Mouse (Mus musculus): ENCODE data around the gene Asb14.
"Not testable (repeated sequence)": the region's sequence is repeated elsewhere in the genome, so short reads cannot be mapped to it uniquely, and the experiment has no call there.

Gene Asb14

DNA sequence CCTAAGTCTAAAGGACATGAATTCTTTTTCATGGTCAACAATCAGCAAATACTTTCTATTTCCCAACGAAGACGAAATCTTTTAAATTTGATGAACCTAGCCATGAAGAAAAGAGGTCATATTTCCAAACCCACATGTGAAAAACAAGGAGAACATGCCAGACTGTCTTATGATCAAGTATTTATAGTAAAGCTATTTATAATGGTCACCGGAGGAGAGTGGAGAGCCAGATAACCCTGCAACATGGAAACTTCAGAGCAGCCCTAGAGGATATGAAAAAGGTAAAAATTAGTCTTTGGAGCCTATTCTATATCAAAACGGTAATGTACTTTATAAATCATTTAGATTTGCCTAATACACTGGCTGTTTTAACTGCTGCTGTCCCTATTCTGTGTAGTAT is at the start of gene Asb14:
Gene Asb14 (plus strand): TSS at position 166 of the 400 bp plus-strand sequence.
- DNase-seq (ENCODE audit: low read depth, low spot score), result no peak

DNA sequence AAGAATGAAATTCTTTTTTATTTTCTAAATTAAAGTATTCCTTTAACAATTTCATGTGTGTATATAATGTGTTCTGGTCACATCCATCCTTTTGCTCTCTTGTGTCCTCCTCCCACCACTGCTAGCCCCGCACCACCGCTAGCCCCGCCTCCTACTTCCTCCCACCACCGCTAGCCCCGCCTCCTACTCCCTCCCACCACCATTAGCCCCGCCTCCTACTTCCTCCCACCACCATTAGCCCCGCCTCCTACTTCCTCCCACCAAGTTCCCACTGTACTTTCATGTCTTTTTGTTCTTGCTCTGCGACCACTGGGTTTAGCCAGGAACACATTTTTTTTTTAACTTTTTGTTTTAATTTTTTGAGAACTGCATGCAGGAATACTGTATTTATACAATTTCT is 41.3 kb upstream of the Asb14 start:
- DNase-seq (ENCODE audit: low read depth, low spot score), result no peak

- DNase-seq (ENCODE audit: low read depth, low spot score), result no peak
These were observed 40.3 kb upstream of the Asb14 start for GRCm38 (mm10) chr14:26854066-26854465.

GRCm38 (mm10) chr14:26858364-26858763 is 36.0 kb upstream of the Asb14 start:
- DNase-seq (ENCODE audit: low read depth, low spot score), result no peak

DNA sequence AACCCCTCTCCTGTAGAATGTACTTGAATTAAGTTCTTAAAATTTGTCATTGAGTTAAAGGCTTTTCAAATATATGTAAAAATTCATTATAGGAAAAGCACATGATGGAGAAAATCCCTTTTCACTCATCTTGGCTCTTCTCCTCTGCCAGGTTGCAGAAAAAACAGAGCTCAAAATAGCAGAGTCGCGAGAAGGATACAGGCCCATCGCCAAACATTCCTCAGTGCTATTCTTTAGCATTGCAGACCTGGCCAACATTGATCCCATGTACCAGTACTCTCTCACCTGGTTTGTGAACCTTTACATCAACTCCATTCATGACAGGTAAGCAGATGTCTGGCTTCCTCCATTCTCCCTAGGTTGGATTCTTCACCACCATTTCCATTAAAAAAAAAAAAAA is 35.3 kb upstream of the Asb14 start:
- no peak for DNase-seq (ENCODE audit: low read depth, low spot score)

DNA sequence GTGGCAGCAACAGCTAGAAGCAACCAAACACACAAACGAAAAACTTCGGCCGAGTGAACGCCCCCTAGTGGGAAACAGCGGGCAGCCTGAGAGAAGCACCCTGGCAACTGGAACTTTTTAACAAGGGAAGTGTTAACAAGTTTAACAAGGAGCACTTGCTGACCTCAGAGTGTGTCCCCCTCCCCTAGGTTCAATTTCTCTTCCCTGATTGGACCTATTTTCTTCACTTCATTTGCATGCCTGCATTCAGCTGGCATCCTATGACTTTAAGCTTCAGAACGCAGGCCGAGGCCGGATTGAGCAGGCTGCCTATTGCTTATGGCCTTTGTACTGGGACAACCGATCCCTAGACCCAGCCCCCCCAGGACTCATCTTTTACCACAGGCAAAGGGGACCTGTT is 27.0 kb upstream of the Asb14 start:
- peak; percentile 7 for DNase-seq (ENCODE audit: low read depth, low spot score)

- DNase-seq (ENCODE audit: low read depth, low spot score), result no peak
These were observed 26.1 kb upstream of the Asb14 start for GRCm38 (mm10) chr14:26868299-26868698.

GRCm38 (mm10) chr14:26878756-26879155 is 15.6 kb upstream of the Asb14 start:
- no peak for DNase-seq (ENCODE audit: low read depth, low spot score)

GRCm38 (mm10) chr14:26879976-26880375 is 14.4 kb upstream of the Asb14 start:
- DNase-seq (ENCODE audit: low read depth, low spot score), result no peak

DNA sequence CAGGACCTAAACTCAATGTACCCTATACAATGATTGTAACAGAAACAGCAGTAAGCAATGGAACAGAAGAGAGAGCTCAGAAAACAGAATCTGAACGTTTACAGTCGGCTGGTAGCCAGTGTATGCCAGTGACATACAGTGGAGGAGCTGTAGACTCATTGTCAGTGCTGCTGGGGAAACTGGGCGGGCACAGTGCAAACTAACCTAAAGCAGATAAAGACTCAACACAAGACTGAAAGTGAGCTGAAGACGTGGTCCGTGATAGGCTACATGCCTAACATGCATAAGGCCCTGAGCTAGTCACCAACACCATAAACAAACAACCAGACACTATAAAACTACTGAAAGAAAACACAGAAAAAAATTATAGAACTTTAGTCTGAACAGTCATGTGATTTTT is 12.7 kb upstream of the Asb14 start:
- DNase-seq (ENCODE audit: low read depth, low spot score), result no peak

- DNase-seq (ENCODE audit: low read depth, low spot score), result no peak
These were observed 7.1 kb upstream of the Asb14 start for GRCm38 (mm10) chr14:26887244-26887643.

DNA sequence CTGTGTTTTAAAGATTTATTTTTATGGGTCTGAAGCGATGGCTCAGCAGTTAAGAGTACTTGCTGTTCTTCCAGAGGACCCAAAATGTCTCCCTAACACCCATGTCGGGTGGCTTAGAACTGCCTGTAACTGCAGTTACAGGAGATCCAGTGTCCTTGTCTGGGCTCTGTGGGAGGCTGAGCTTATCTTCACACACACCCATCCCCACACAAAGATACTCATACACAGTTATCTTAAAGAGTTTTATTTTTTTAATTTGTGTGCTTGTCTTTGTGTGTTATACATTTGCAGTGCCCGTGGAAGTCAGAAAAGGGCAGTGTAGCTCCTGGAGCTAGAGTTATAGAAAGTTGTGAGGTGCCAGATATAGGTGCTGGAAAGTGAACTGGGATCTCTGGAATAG is 3.6 kb upstream of the Asb14 start:
- DNase-seq (ENCODE audit: low read depth, low spot score), result no peak

GRCm38 (mm10) chr14:26899490-26899889 is 5.1 kb downstream of the Asb14 start:
- no peak for DNase-seq (ENCODE audit: low read depth, low spot score)

GRCm38 (mm10) chr14:26900893-26901292 is 6.5 kb downstream of the Asb14 start:
- DNase-seq (ENCODE audit: low read depth, low spot score), result no peak

- DNase-seq (ENCODE audit: low read depth, low spot score), result no peak
These were observed 13.0 kb downstream of the Asb14 start for GRCm38 (mm10) chr14:26907401-26907800.

- DNase-seq (ENCODE audit: low read depth, low spot score), result not testable (repeated sequence)
These were observed 16.1 kb downstream of the Asb14 start for GRCm38 (mm10) chr14:26910461-26910860.

GRCm38 (mm10) chr14:26911201-26911600 is 16.8 kb downstream of the Asb14 start:
- DNase-seq (ENCODE audit: low read depth, low spot score), result no peak

- no peak for DNase-seq (ENCODE audit: low read depth, low spot score)
These were observed 17.5 kb downstream of the Asb14 start for GRCm38 (mm10) chr14:26911826-26912225.

- DNase-seq (ENCODE audit: low read depth, low spot score), result no peak
These were observed 19.4 kb downstream of the Asb14 start for GRCm38 (mm10) chr14:26913681-26914268.

DNA sequence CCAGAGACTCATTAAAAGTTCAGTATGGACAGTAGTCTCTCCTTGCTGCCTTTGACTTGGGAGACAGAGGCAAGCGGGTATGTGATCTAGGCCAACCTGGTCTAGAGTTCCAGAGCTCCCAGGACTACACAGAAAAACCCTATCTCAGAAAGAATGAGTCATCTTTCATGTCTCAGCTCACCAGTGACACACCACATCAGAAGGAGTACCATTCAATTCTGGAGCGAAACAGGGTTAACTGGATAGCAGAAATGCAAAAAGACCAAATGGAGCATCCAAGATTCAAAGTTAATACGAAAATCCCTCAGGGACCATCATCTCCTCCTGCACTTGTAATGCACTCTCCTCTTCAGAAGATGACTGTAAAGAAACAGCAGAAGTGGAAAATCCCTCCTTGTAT is 25.0 kb downstream of the Asb14 start:
- DNase-seq (ENCODE audit: low read depth, low spot score), result no peak

- no peak for DNase-seq (ENCODE audit: low read depth, low spot score)
These were observed 29.5 kb downstream of the Asb14 start for GRCm38 (mm10) chr14:26923702-26924421.

DNA sequence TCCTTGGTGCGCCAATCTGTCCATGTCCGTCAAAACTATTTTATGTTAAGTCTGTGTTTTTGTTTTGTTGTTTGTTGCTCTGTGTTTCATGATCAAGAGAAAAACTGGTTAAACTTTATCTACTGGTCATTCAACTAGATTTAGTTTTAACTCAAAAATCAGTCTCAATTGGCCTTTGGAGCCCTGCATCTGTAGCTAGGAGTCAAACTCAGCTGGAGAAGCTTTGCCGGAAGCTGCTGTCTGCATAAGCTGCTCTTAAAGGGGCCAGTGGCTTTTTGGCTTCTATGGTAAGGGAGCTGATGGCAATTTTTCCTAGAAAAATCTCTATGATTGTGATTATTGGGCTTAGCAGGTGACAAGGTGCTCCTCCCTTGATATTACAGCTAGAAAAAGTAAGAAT is 40.5 kb downstream of the Asb14 start:
- DNase-seq (ENCODE audit: low read depth, low spot score), result no peak

DNA sequence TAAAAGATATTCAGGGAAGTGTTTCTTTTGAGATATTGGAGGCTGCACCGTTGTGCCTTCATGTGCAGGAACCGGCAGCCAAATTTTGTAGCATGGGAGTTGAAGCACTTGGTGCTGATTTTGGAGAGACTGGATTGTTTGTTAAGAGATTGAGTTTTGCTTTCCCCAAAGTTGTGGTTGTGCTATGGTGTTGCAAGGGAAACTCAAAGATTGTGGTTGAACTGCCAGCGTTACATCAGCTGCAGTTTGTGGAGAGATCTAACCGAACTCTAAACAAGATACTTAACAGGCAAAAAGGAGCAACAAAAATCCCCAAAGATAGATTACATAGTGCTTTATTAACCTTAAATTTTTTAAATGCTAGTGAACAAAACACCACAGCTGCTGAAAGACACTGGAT is 41.2 kb downstream of the Asb14 start:
- no peak for DNase-seq (ENCODE audit: low read depth, low spot score)

DNA sequence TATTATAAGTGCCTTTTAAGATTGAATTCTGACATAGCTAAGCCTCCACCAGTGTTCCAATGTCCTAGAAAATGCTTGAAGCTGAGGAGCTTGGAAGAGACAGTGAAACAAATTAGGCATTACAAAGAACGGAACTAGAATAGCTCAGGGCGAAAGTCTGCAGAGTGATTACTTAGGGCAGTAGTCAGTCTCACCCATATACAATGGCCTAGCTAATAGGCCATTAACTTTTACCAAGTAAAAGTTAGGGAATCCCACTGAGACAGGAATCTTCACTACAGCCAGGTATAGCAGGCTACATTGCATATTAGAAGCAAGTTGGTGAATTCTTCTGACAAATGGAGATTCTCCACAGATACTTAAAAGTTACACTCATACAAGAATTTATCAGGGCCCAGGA is 61.8 kb downstream of the Asb14 start:
- DNase-seq (ENCODE audit: low read depth, low spot score), result not testable (repeated sequence)

All from embryo, embryonic 11.5 days (tissue).